In genomic region chr4:137447363-137448196, GRCm38 (mm10) we compare ENCODE assay signal across 14 mouse cellular contexts. TPM values are rescaled to one million over a fixed set of nuclear protein-coding genes. Genes with fewer than 3 reads are reported as not detected.
DNase-seq lines count a peak whose midpoint lies in the region; ATAC-seq and TF ChIP-seq lines count a peak whose summit lies in the region.
"Had no signal": no experiment of that assay in that cellular context is flagged by ENCODE, and none has a peak within 500 bp of the region (broad histone marks: within the 10 kb centered on the region; RNA-seq: fewer than 3 reads in every experiment).

No protein-coding gene starts in this region.

- 77% methylated on average over 7 of the region's 7 CpGs for WGBS in forebrain, embryonic 13.5 days
- 79% methylated on average over 7 of the region's 7 CpGs for WGBS in forebrain, embryonic 11.5 days
- WGBS in neural tube, embryonic 13.5 days = 78% methylated on average over 7 of the region's 7 CpGs
- 71% methylated on average over 7 of the region's 7 CpGs for whole genome bisulfite sequencing in neural tube, embryonic 15.5 days
- 61% methylated on average over 7 of the region's 7 CpGs for WGBS in intestine, embryonic 16.5 days

- H3K27ac ChIP-seq in forebrain, embryonic 13.5 days = peak overlapping the region; percentile 31; the same call in 1 of the 2 replicates
- H3K27ac ChIP-seq in forebrain, embryonic 11.5 days (ENCODE audit: low read depth, low read length) = no peak overlapping the region
- H3K27ac ChIP-seq in neural tube, embryonic 13.5 days (replicated peaks) = peak overlapping the region; percentile 52; the same call in 1 of the 2 replicates
- no peak overlapping the region for H3K27ac ChIP-seq in neural tube, embryonic 15.5 days (replicated peaks)
- H3K27ac ChIP-seq in intestine, embryonic 16.5 days (ENCODE audit: low read length) = peak overlapping the region; percentile 41
- H3K27ac ChIP-seq in left cerebral cortex, adult 2 months = no peak overlapping the region
- H3K27ac ChIP-seq: midbrain, embryonic 13.5 days had no signal

- no peaks in the 10 kb centered on the region for H3K36me3 ChIP-seq in forebrain, embryonic 13.5 days (ENCODE audit: poor library complexity, severe bottlenecking)
- H3K36me3 ChIP-seq in forebrain, embryonic 11.5 days (ENCODE audit: control insufficient read depth, insufficient read depth, low read length) = no peaks in the 10 kb centered on the region
- no peaks in the 10 kb centered on the region for H3K36me3 ChIP-seq in neural tube, embryonic 13.5 days
- no peaks in the 10 kb centered on the region for H3K36me3 ChIP-seq in neural tube, embryonic 15.5 days
- H3K36me3 ChIP-seq in intestine, embryonic 16.5 days (ENCODE audit: control insufficient read depth, insufficient read depth, low read length) = no peaks in the 10 kb centered on the region
- H3K36me3 ChIP-seq: midbrain, embryonic 13.5 days had no signal

- no peak for ATAC-seq in forebrain, embryonic 13.5 days
- no peak for ATAC-seq in forebrain, embryonic 11.5 days (replicated peaks; ENCODE audit: low FRiP score)
- ATAC-seq in neural tube, embryonic 13.5 days (ENCODE audit: low read depth) = peak; percentile 45; the same call in 1 of the 2 replicates
- no peak for ATAC-seq in neural tube, embryonic 15.5 days (ENCODE audit: low FRiP score)
- ATAC-seq in intestine, embryonic 16.5 days = no peak
- ATAC-seq in granulocyte monocyte progenitor cell, adult 5-6 weeks (replicated peaks; ENCODE audit: poor library complexity, severe bottlenecking) = no peak

- no peaks in the 10 kb centered on the region for H3K27me3 ChIP-seq in forebrain, embryonic 13.5 days
- H3K27me3 ChIP-seq in forebrain, embryonic 11.5 days (ENCODE audit: control insufficient read depth, insufficient read depth, low read length) = no peaks in the 10 kb centered on the region
- H3K27me3 ChIP-seq in neural tube, embryonic 13.5 days = no peaks in the 10 kb centered on the region
- no peaks in the 10 kb centered on the region for H3K27me3 ChIP-seq in neural tube, embryonic 15.5 days (replicated peaks)
- H3K27me3 ChIP-seq in intestine, embryonic 16.5 days (replicated peaks; ENCODE audit: control insufficient read depth, insufficient read depth, low read length) = no peaks in the 10 kb centered on the region
- H3K27me3 ChIP-seq: midbrain, embryonic 13.5 days had no signal

- no peak overlapping the region for H3K9ac ChIP-seq in forebrain, embryonic 13.5 days
- H3K9ac ChIP-seq in forebrain, embryonic 11.5 days (ENCODE audit: low read length) = no peak overlapping the region
- H3K9ac ChIP-seq in neural tube, embryonic 13.5 days = no peak overlapping the region
- H3K9ac ChIP-seq in neural tube, embryonic 15.5 days (replicated peaks) = no peak overlapping the region
- H3K9ac ChIP-seq in intestine, embryonic 16.5 days (ENCODE audit: low read depth, low read length) = no peak overlapping the region
- H3K9ac ChIP-seq: midbrain, embryonic 13.5 days had no signal

- intact Hi-C loops in left cerebral cortex, adult 2 months (cut with DNase I) = no loop called here

- no peak overlapping the region for H3K4me3 ChIP-seq in forebrain, embryonic 13.5 days
- no peak overlapping the region for H3K4me3 ChIP-seq in forebrain, embryonic 11.5 days (ENCODE audit: low read depth, low read length)
- H3K4me3 ChIP-seq in neural tube, embryonic 13.5 days = no peak overlapping the region
- H3K4me3 ChIP-seq in neural tube, embryonic 15.5 days (replicated peaks) = no peak overlapping the region
- no peak overlapping the region for H3K4me3 ChIP-seq in intestine, embryonic 16.5 days (ENCODE audit: low read length)
- no peak overlapping the region for H3K4me3 ChIP-seq in left cerebral cortex, adult 2 months
- H3K4me3 ChIP-seq: midbrain, embryonic 13.5 days had no signal

- DNase-seq in forebrain, embryonic 11.5 days (ENCODE audit: low spot score) = no peak
- no peak for DNase-seq in left cerebral cortex, adult 2 months (ENCODE audit: extremely low spot score in 1 of 2, low spot score in 2 of 2)
- no peak for DNase-seq in adrenal gland, postnatal 10 days
- DNase-seq: B cell, adult 2 months; thymus, postnatal 36 days had no signal

- no peak for TF ChIP-seq CTCF in left cerebral cortex, adult 2 months (IDR thresholded peaks at IDR 0.05)

- peaks cover 14% of the 10 kb centered on the region for H3K4me1 ChIP-seq in forebrain, embryonic 13.5 days
- no peaks in the 10 kb centered on the region; the same call in 1 of the 2 replicates for H3K4me1 ChIP-seq in forebrain, embryonic 11.5 days (replicated peaks; ENCODE audit: control insufficient read depth, insufficient read depth, low read length)
- peaks cover 16% of the 10 kb centered on the region for H3K4me1 ChIP-seq in neural tube, embryonic 13.5 days (replicated peaks)
- peaks cover 18% of the 10 kb centered on the region for H3K4me1 ChIP-seq in neural tube, embryonic 15.5 days
- peaks cover 10% of the 10 kb centered on the region for H3K4me1 ChIP-seq in intestine, embryonic 16.5 days (ENCODE audit: control insufficient read depth, insufficient read depth, low read length)

- no peaks in the 10 kb centered on the region for H3K9me3 ChIP-seq in forebrain, embryonic 13.5 days (replicated peaks)
- no peaks in the 10 kb centered on the region for H3K9me3 ChIP-seq in forebrain, embryonic 11.5 days (ENCODE audit: control insufficient read depth, low read length)
- no peaks in the 10 kb centered on the region for H3K9me3 ChIP-seq in neural tube, embryonic 13.5 days
- H3K9me3 ChIP-seq in neural tube, embryonic 15.5 days (replicated peaks) = no peaks in the 10 kb centered on the region
- no peaks in the 10 kb centered on the region for H3K9me3 ChIP-seq in intestine, embryonic 16.5 days (ENCODE audit: control insufficient read depth, low read length)
- H3K9me3 ChIP-seq: midbrain, embryonic 13.5 days had no signal

- H3K4me2 ChIP-seq in forebrain, embryonic 13.5 days = no peak overlapping the region
- no peak overlapping the region for H3K4me2 ChIP-seq in forebrain, embryonic 11.5 days (ENCODE audit: low read depth, low read length, severe bottlenecking)
- no peak overlapping the region; the same call in 1 of the 2 replicates for H3K4me2 ChIP-seq in neural tube, embryonic 13.5 days
- no peak overlapping the region for H3K4me2 ChIP-seq in neural tube, embryonic 15.5 days
- H3K4me2 ChIP-seq in intestine, embryonic 16.5 days (ENCODE audit: low read depth, low read length) = no peak overlapping the region
- H3K4me2 ChIP-seq: midbrain, embryonic 13.5 days had no signal

RNA-seq across cellular contexts. Expression of gene 1700013G24Rik, which starts 5.5 kb away (rescaled TPM):
- not detected in 2 replicates for polyA plus RNA-seq in forebrain, embryonic 13.5 days (2015; fragmentation: Nextera tagmentation; extraction: Ambion mirVana)
- not detected in 2 replicates for polyA plus RNA-seq in forebrain, embryonic 11.5 days (2014; fragmentation: Nextera tagmentation; extraction: Ambion mirVana)
- polyA plus RNA-seq in neural tube, embryonic 13.5 days (2015; fragmentation: Nextera tagmentation; extraction: Ambion mirVana) = not detected in 2 replicates
- polyA plus RNA-seq in neural tube, embryonic 15.5 days (2015; fragmentation: Nextera tagmentation; extraction: Ambion mirVana) = not detected in 2 replicates
- not detected in 2 replicates for polyA plus RNA-seq in intestine, embryonic 16.5 days (2015; fragmentation: Nextera tagmentation; extraction: Ambion mirVana)
- total RNA-seq in left cerebral cortex, adult 2 months (2021) = not detected
- not detected for total RNA-seq in adrenal gland, postnatal 10 days (2021)
- not detected in 2 replicates for total RNA-seq in granulocyte monocyte progenitor cell, adult 5-6 weeks (2014; fragmentation: Nextera tagmentation)
- not detected in 2 replicates for total RNA-seq in granulocyte monocyte progenitor cell, adult 5-6 weeks (2017)
- total RNA-seq: left cerebral cortex, postnatal 10 days had no signal
- polyA plus RNA-seq: cerebellum, adult 2 months; midbrain, embryonic 13.5 days had no signal

RNA-seq across cellular contexts. Expression of gene Cela3b, which starts 17.2 kb away (rescaled TPM):
- polyA plus RNA-seq in forebrain, embryonic 13.5 days (2015; fragmentation: Nextera tagmentation; extraction: Ambion mirVana) = not detected in 2 replicates
- polyA plus RNA-seq in forebrain, embryonic 11.5 days (2014; fragmentation: Nextera tagmentation; extraction: Ambion mirVana) = not detected in 2 replicates
- polyA plus RNA-seq in neural tube, embryonic 13.5 days (2015; fragmentation: Nextera tagmentation; extraction: Ambion mirVana) = not detected in 2 replicates
- polyA plus RNA-seq in neural tube, embryonic 15.5 days (2015; fragmentation: Nextera tagmentation; extraction: Ambion mirVana) = 0.86 TPM in 1 of 2 replicates, not detected in the other
- 237 and 402 TPM in 2 replicates for polyA plus RNA-seq in intestine, embryonic 16.5 days (2015; fragmentation: Nextera tagmentation; extraction: Ambion mirVana)
- total RNA-seq in left cerebral cortex, adult 2 months (2021) = not detected
- total RNA-seq in adrenal gland, postnatal 10 days (2021) = not detected
- not detected in 2 replicates for total RNA-seq in granulocyte monocyte progenitor cell, adult 5-6 weeks (2014; fragmentation: Nextera tagmentation)
- total RNA-seq in granulocyte monocyte progenitor cell, adult 5-6 weeks (2017) = not detected in 2 replicates
- total RNA-seq: left cerebral cortex, postnatal 10 days had no signal
- polyA plus RNA-seq: cerebellum, adult 2 months; midbrain, embryonic 13.5 days had no signal

RNA-seq across cellular contexts. Expression of gene Hspg2, which starts 21.0 kb away (rescaled TPM):
- polyA plus RNA-seq in forebrain, embryonic 13.5 days (2015; fragmentation: Nextera tagmentation; extraction: Ambion mirVana) = 4.8 and 6.5 TPM in 2 replicates
- polyA plus RNA-seq in forebrain, embryonic 11.5 days (2014; fragmentation: Nextera tagmentation; extraction: Ambion mirVana) = 21.0 and 21.3 TPM in 2 replicates
- 8.6 and 9.6 TPM in 2 replicates for polyA plus RNA-seq in neural tube, embryonic 13.5 days (2015; fragmentation: Nextera tagmentation; extraction: Ambion mirVana)
- 7.5 and 9.8 TPM in 2 replicates for polyA plus RNA-seq in neural tube, embryonic 15.5 days (2015; fragmentation: Nextera tagmentation; extraction: Ambion mirVana)
- 24.5 TPM in 2 replicates for polyA plus RNA-seq in intestine, embryonic 16.5 days (2015; fragmentation: Nextera tagmentation; extraction: Ambion mirVana)
- total RNA-seq in left cerebral cortex, adult 2 months (2021) = 1 to 10 TPM; 5.5 to 6.5 TPM
- 100 to 1,000 TPM; 191 to 264 TPM for total RNA-seq in adrenal gland, postnatal 10 days (2021)
- total RNA-seq in granulocyte monocyte progenitor cell, adult 5-6 weeks (2014; fragmentation: Nextera tagmentation) = 0.21 TPM in 1 of 2 replicates, not detected in the other
- total RNA-seq in granulocyte monocyte progenitor cell, adult 5-6 weeks (2017) = 0.05 TPM in 1 of 2 replicates, not detected in the other

RNA-seq across cellular contexts. Expression of gene Cela3a, which starts 38.0 kb away (rescaled TPM):
- not detected in 2 replicates for polyA plus RNA-seq in forebrain, embryonic 13.5 days (2015; fragmentation: Nextera tagmentation; extraction: Ambion mirVana)
- polyA plus RNA-seq in forebrain, embryonic 11.5 days (2014; fragmentation: Nextera tagmentation; extraction: Ambion mirVana) = not detected in 2 replicates
- polyA plus RNA-seq in neural tube, embryonic 13.5 days (2015; fragmentation: Nextera tagmentation; extraction: Ambion mirVana) = not detected in 2 replicates
- not detected in 2 replicates for polyA plus RNA-seq in neural tube, embryonic 15.5 days (2015; fragmentation: Nextera tagmentation; extraction: Ambion mirVana)
- 0.26 and 0.31 TPM in 2 replicates for polyA plus RNA-seq in intestine, embryonic 16.5 days (2015; fragmentation: Nextera tagmentation; extraction: Ambion mirVana)
- not detected for total RNA-seq in left cerebral cortex, adult 2 months (2021)
- not detected for total RNA-seq in adrenal gland, postnatal 10 days (2021)
- total RNA-seq in granulocyte monocyte progenitor cell, adult 5-6 weeks (2014; fragmentation: Nextera tagmentation) = not detected in 2 replicates
- total RNA-seq in granulocyte monocyte progenitor cell, adult 5-6 weeks (2017) = not detected in 2 replicates
- total RNA-seq: left cerebral cortex, postnatal 10 days had no signal
- polyA plus RNA-seq: cerebellum, adult 2 months; gonadal fat pad, adult 2 months; midbrain, embryonic 13.5 days had no signal

Comparison
In these comparisons a context has a peak if more than half of its experiments do, and no peak if none do; other contexts are left out.
1. H3K27ac ChIP-seq: peak in forebrain, embryonic 13.5 days (single experiment), neural tube, embryonic 13.5 days (single experiment) and intestine, embryonic 16.5 days (single experiment); none in forebrain, embryonic 11.5 days (single experiment), neural tube, embryonic 15.5 days (single experiment) and left cerebral cortex, adult 2 months (single experiment).
2. RNA of gene Cela3b, which starts 17.2 kb away (polyA plus RNA-seq): 237 to 402 TPM in intestine, embryonic 16.5 days; not detected in forebrain, embryonic 13.5 days, not detected in forebrain, embryonic 11.5 days, not detected in neural tube, embryonic 13.5 days and 0.86 TPM in neural tube, embryonic 15.5 days; every median in the first group is over 100 times any median in the second.